ENCODE assay signal across 29 mouse cellular contexts in genomic region chr8:4318124-4318523, GRCm38 (mm10). TPM values are rescaled to one million over a fixed set of nuclear protein-coding genes. Genes with fewer than 3 reads are reported as not detected.
DNase-seq lines count a peak whose midpoint lies in the region; ATAC-seq and TF ChIP-seq lines count a peak whose summit lies in the region.
"Had no signal": no experiment of that assay in that cellular context is flagged by ENCODE, and none has a peak within 500 bp of the region (broad histone marks: within the 10 kb centered on the region; RNA-seq: fewer than 3 reads in every experiment).

No protein-coding gene starts in this region.

- no peak for ATAC-seq in forebrain, embryonic 11.5 days (replicated peaks; ENCODE audit: low FRiP score)
- ATAC-seq in forebrain, embryonic 13.5 days, result no peak
- no peak for ATAC-seq in kidney, embryonic 15.5 days (replicated peaks; ENCODE audit: low FRiP score)
- no peak for ATAC-seq in liver, postnatal 0 days
- no peak for ATAC-seq in liver, embryonic 12.5 days
- ATAC-seq in midbrain, embryonic 11.5 days (ENCODE audit: low FRiP score), result no peak
- ATAC-seq: activated CD4-positive, CD25-positive, alpha-beta regulatory T cell, adult 4 months; CD4-positive, CD25-positive, alpha-beta regulatory T cell, adult 4 months; forebrain, embryonic 14.5 days; forebrain, embryonic 16.5 days had no signal

- H3K4me3 ChIP-seq in forebrain, embryonic 11.5 days (ENCODE audit: low read depth, low read length), result no peak overlapping the region
- no peak overlapping the region for H3K4me3 ChIP-seq in forebrain, embryonic 13.5 days
- H3K4me3 ChIP-seq in kidney, adult 2 months (ENCODE audit: insufficient read depth, low read depth, low read length), result no peak overlapping the region
- no peak overlapping the region for H3K4me3 ChIP-seq in kidney, embryonic 15.5 days (replicated peaks)
- H3K4me3 ChIP-seq in liver, postnatal 0 days (ENCODE audit: low read depth, low read length), result no peak overlapping the region
- H3K4me3 ChIP-seq in liver, embryonic 12.5 days, result no peak overlapping the region
- no peak overlapping the region for H3K4me3 ChIP-seq in midbrain, embryonic 11.5 days (ENCODE audit: low read depth, low read length)
- no peak overlapping the region for H3K4me3 ChIP-seq in midbrain, embryonic 10.5 days
- H3K4me3 ChIP-seq: embryonic facial prominence, embryonic 13.5 days; embryonic facial prominence, embryonic 15.5 days; erythroblast, embryonic 14.5 days; forebrain, embryonic 10.5 days had no signal

- TF ChIP-seq EP300 in liver, postnatal 0 days (IDR thresholded peaks at IDR 0.05; ENCODE audit: low read depth), result no peak

- H3K27me3 ChIP-seq in forebrain, embryonic 11.5 days (ENCODE audit: control insufficient read depth, insufficient read depth, low read length), result no peaks in the 10 kb centered on the region
- H3K27me3 ChIP-seq in forebrain, embryonic 13.5 days, result no peaks in the 10 kb centered on the region
- no peaks in the 10 kb centered on the region for H3K27me3 ChIP-seq in kidney, adult 2 months (replicated peaks; ENCODE audit: control insufficient read depth, insufficient read depth, low read length)
- H3K27me3 ChIP-seq in kidney, embryonic 15.5 days, result no peaks in the 10 kb centered on the region
- H3K27me3 ChIP-seq in liver, postnatal 0 days (ENCODE audit: insufficient read depth, low read length), result no peaks in the 10 kb centered on the region
- no peaks in the 10 kb centered on the region for H3K27me3 ChIP-seq in liver, embryonic 12.5 days (replicated peaks)
- no peaks in the 10 kb centered on the region for H3K27me3 ChIP-seq in midbrain, embryonic 11.5 days (ENCODE audit: control insufficient read depth, insufficient read depth, low read length)
- no peaks in the 10 kb centered on the region for H3K27me3 ChIP-seq in midbrain, embryonic 10.5 days (ENCODE audit: low read depth, poor library complexity, severe bottlenecking)
- H3K27me3 ChIP-seq: CH12.LX; embryonic facial prominence, embryonic 13.5 days; embryonic facial prominence, embryonic 15.5 days; Patski had no signal

- H3K9me3 ChIP-seq in forebrain, embryonic 11.5 days (ENCODE audit: control insufficient read depth, low read length), result no peaks in the 10 kb centered on the region
- H3K9me3 ChIP-seq in forebrain, embryonic 13.5 days (replicated peaks), result no peaks in the 10 kb centered on the region
- H3K9me3 ChIP-seq in kidney, embryonic 15.5 days (replicated peaks), result no peaks in the 10 kb centered on the region
- no peaks in the 10 kb centered on the region for H3K9me3 ChIP-seq in liver, postnatal 0 days (ENCODE audit: low read length)
- no peaks in the 10 kb centered on the region for H3K9me3 ChIP-seq in liver, embryonic 12.5 days (replicated peaks)
- no peaks in the 10 kb centered on the region for H3K9me3 ChIP-seq in midbrain, embryonic 11.5 days (ENCODE audit: control insufficient read depth, low read length)
- no peaks in the 10 kb centered on the region for H3K9me3 ChIP-seq in midbrain, embryonic 10.5 days (replicated peaks)
- H3K9me3 ChIP-seq: embryonic facial prominence, embryonic 13.5 days; embryonic facial prominence, embryonic 15.5 days; forebrain, embryonic 10.5 days; G1E had no signal

- no peak for TF ChIP-seq CTCF in kidney, adult 2 months (conservative IDR thresholded peaks at IDR 0.05; ENCODE audit: insufficient read depth, insufficient read length, low read depth, low read length)
- TF ChIP-seq CTCF in liver, postnatal 0 days (IDR thresholded peaks at IDR 0.05; ENCODE audit: low read depth), result no peak

- H3K27ac ChIP-seq in forebrain, embryonic 11.5 days (ENCODE audit: low read depth, low read length), result no peak overlapping the region
- no peak overlapping the region for H3K27ac ChIP-seq in forebrain, embryonic 13.5 days
- H3K27ac ChIP-seq in kidney, adult 2 months (ENCODE audit: insufficient read depth, low read depth, low read length), result peak overlapping the region; percentile 93
- no peak overlapping the region for H3K27ac ChIP-seq in kidney, embryonic 15.5 days
- peak overlapping the region; percentile 53 for H3K27ac ChIP-seq in liver, postnatal 0 days (ENCODE audit: low read depth)
- H3K27ac ChIP-seq in liver, embryonic 12.5 days, result no peak overlapping the region
- no peak overlapping the region for H3K27ac ChIP-seq in midbrain, embryonic 11.5 days (ENCODE audit: low read depth, low read length)
- no peak overlapping the region for H3K27ac ChIP-seq in midbrain, embryonic 10.5 days (replicated peaks)
- H3K27ac ChIP-seq: embryonic facial prominence, embryonic 13.5 days; embryonic facial prominence, embryonic 15.5 days; forebrain, embryonic 10.5 days had no signal

- no peaks in the 10 kb centered on the region; the same call in 1 of the 2 replicates for H3K36me3 ChIP-seq in forebrain, embryonic 11.5 days (ENCODE audit: control insufficient read depth, insufficient read depth, low read length)
- H3K36me3 ChIP-seq in forebrain, embryonic 13.5 days (ENCODE audit: poor library complexity, severe bottlenecking), result peaks cover 30% of the 10 kb centered on the region
- H3K36me3 ChIP-seq in kidney, adult 2 months (ENCODE audit: control insufficient read depth, insufficient read depth, low read length), result no peaks in the 10 kb centered on the region
- H3K36me3 ChIP-seq in kidney, embryonic 15.5 days, result peaks cover 33% of the 10 kb centered on the region
- H3K36me3 ChIP-seq in liver, postnatal 0 days (replicated peaks; ENCODE audit: insufficient read depth, low read length), result peaks cover 21% of the 10 kb centered on the region
- peaks cover 46% of the 10 kb centered on the region for H3K36me3 ChIP-seq in liver, embryonic 12.5 days
- peaks cover 7% of the 10 kb centered on the region; the same call in 1 of the 2 replicates for H3K36me3 ChIP-seq in midbrain, embryonic 11.5 days (ENCODE audit: control insufficient read depth, insufficient read depth, low read length)
- peaks cover 54% of the 10 kb centered on the region for H3K36me3 ChIP-seq in midbrain, embryonic 10.5 days

- no peak for TF ChIP-seq POLR2A in kidney, adult 2 months (IDR thresholded peaks at IDR 0.05; ENCODE audit: low read depth, low read length)

- no peak overlapping the region for H3K9ac ChIP-seq in forebrain, embryonic 11.5 days (ENCODE audit: low read length)
- no peak overlapping the region for H3K9ac ChIP-seq in forebrain, embryonic 13.5 days
- no peak overlapping the region for H3K9ac ChIP-seq in kidney, embryonic 15.5 days
- no peak overlapping the region for H3K9ac ChIP-seq in liver, postnatal 0 days (replicated peaks)
- no peak overlapping the region for H3K9ac ChIP-seq in liver, embryonic 12.5 days
- no peak overlapping the region for H3K9ac ChIP-seq in midbrain, embryonic 11.5 days (ENCODE audit: low read length)
- H3K9ac ChIP-seq: embryonic facial prominence, embryonic 13.5 days; embryonic facial prominence, embryonic 15.5 days had no signal

- peaks cover 8% of the 10 kb centered on the region for H3K4me1 ChIP-seq in forebrain, embryonic 11.5 days (replicated peaks; ENCODE audit: control insufficient read depth, insufficient read depth, low read length)
- peaks cover 30% of the 10 kb centered on the region for H3K4me1 ChIP-seq in forebrain, embryonic 13.5 days
- H3K4me1 ChIP-seq in kidney, adult 2 months (ENCODE audit: control insufficient read depth, insufficient read depth, low read length), result peaks cover 59% of the 10 kb centered on the region
- peaks cover 34% of the 10 kb centered on the region for H3K4me1 ChIP-seq in kidney, embryonic 15.5 days
- H3K4me1 ChIP-seq in liver, postnatal 0 days (ENCODE audit: insufficient read depth), result peaks cover 32% of the 10 kb centered on the region
- H3K4me1 ChIP-seq in liver, embryonic 12.5 days, result peaks cover 71% of the 10 kb centered on the region
- peaks cover 6% of the 10 kb centered on the region for H3K4me1 ChIP-seq in midbrain, embryonic 11.5 days (ENCODE audit: control insufficient read depth, insufficient read depth, low read length)
- H3K4me1 ChIP-seq in midbrain, embryonic 10.5 days, result peaks cover 10% of the 10 kb centered on the region

- peak; percentile 8 for DNase-seq in forebrain, embryonic 11.5 days (ENCODE audit: low spot score)
- no peak for DNase-seq in kidney, adult 2 months
- no peak for DNase-seq in liver, postnatal 0 days
- peak; percentile 59 for DNase-seq in midbrain, embryonic 11.5 days (ENCODE audit: low spot score, missing footprints)
- no peak for DNase-seq in midbrain, embryonic 10.5 days (ENCODE audit: low spot score)
- DNase-seq: adrenal gland, postnatal 10 days; adrenal gland, postnatal 25 days; B cell, adult 2 months; cerebellum, adult 11 months; cerebellum, adult 18-20 months; cerebellum, adult 8-10 months; cerebellum, adult 9-11 months; cerebellum, postnatal 14 days; cerebellum, postnatal 36 days; embryo, embryonic 11 days had no signal

- WGBS in forebrain, embryonic 11.5 days, result 93% methylated on average over 5 of the region's 5 CpGs
- WGBS in forebrain, embryonic 13.5 days, result 92% methylated on average over 5 of the region's 5 CpGs
- 80% methylated on average over 5 of the region's 5 CpGs for WGBS in kidney, adult 2 months
- 85% methylated on average over 5 of the region's 5 CpGs for WGBS in kidney, embryonic 15.5 days
- 88% methylated on average over 5 of the region's 5 CpGs for WGBS in liver, postnatal 0 days (ENCODE audit: insufficient replicate concordance)
- WGBS in liver, embryonic 12.5 days (ENCODE audit: insufficient replicate concordance), result 89% methylated on average over 5 of the region's 5 CpGs
- 93% methylated on average over 5 of the region's 5 CpGs for WGBS in midbrain, embryonic 11.5 days
- WGBS in midbrain, embryonic 10.5 days, result 98% methylated on average over 5 of the region's 5 CpGs

- no peak overlapping the region for H3K4me2 ChIP-seq in forebrain, embryonic 11.5 days (ENCODE audit: low read depth, low read length, severe bottlenecking)
- H3K4me2 ChIP-seq in forebrain, embryonic 13.5 days, result no peak overlapping the region
- no peak overlapping the region for H3K4me2 ChIP-seq in kidney, embryonic 15.5 days
- H3K4me2 ChIP-seq in liver, postnatal 0 days (ENCODE audit: low read depth, low read length), result 0 out of 2 replicates have a peak overlapping the region, but pooled peaks have one; percentile 42
- no peak overlapping the region for H3K4me2 ChIP-seq in liver, embryonic 12.5 days
- no peak overlapping the region for H3K4me2 ChIP-seq in midbrain, embryonic 11.5 days
- H3K4me2 ChIP-seq: embryonic facial prominence, embryonic 13.5 days; embryonic facial prominence, embryonic 15.5 days had no signal

RNA-seq across cellular contexts. Expression of gene Ccl25, which starts 6.9 kb away (rescaled TPM):
- 23.7 and 24.6 TPM in 2 replicates for polyA plus RNA-seq in forebrain, embryonic 11.5 days (2014; fragmentation: Nextera tagmentation; extraction: Ambion mirVana)
- 24.3 and 24.8 TPM in 2 replicates for polyA plus RNA-seq in forebrain, embryonic 13.5 days (2015; fragmentation: Nextera tagmentation; extraction: Ambion mirVana)
- polyA plus RNA-seq in kidney, adult 2 months (2012; rRNA removed), result 4.9 and 5.2 TPM in 2 replicates
- polyA plus RNA-seq in kidney, embryonic 15.5 days (2015; fragmentation: Nextera tagmentation; extraction: Ambion mirVana), result 17.2 and 18.2 TPM in 2 replicates
- 4.0 and 5.5 TPM in 2 replicates for polyA plus RNA-seq in liver, postnatal 0 days (2015; fragmentation: Nextera tagmentation; extraction: Ambion mirVana)
- 9.6 and 10.9 TPM in 2 replicates for polyA plus RNA-seq in liver, embryonic 12.5 days (2016; fragmentation: Nextera tagmentation; extraction: Ambion mirVana)
- 15.7 and 17.8 TPM in 2 replicates for polyA plus RNA-seq in midbrain, embryonic 11.5 days (2014; fragmentation: Nextera tagmentation; extraction: Ambion mirVana)
- 23.2 and 24.5 TPM in 2 replicates for polyA plus RNA-seq in midbrain, embryonic 10.5 days (2016; fragmentation: Nextera tagmentation; extraction: Ambion mirVana)

RNA-seq across cellular contexts. Expression of gene Elavl1, which starts 7.1 kb away (rescaled TPM):
- 371 and 394 TPM in 2 replicates for polyA plus RNA-seq in forebrain, embryonic 11.5 days (2014; fragmentation: Nextera tagmentation; extraction: Ambion mirVana)
- 199 and 215 TPM in 2 replicates for polyA plus RNA-seq in forebrain, embryonic 13.5 days (2015; fragmentation: Nextera tagmentation; extraction: Ambion mirVana)
- polyA plus RNA-seq in kidney, adult 2 months (2012; rRNA removed), result 26.4 and 35.9 TPM in 2 replicates
- 257 and 267 TPM in 2 replicates for polyA plus RNA-seq in kidney, embryonic 15.5 days (2015; fragmentation: Nextera tagmentation; extraction: Ambion mirVana)
- polyA plus RNA-seq in liver, postnatal 0 days (2015; fragmentation: Nextera tagmentation; extraction: Ambion mirVana), result 57.6 and 59.6 TPM in 2 replicates
- polyA plus RNA-seq in liver, embryonic 12.5 days (2016; fragmentation: Nextera tagmentation; extraction: Ambion mirVana), result 211 and 215 TPM in 2 replicates
- 366 and 369 TPM in 2 replicates for polyA plus RNA-seq in midbrain, embryonic 11.5 days (2014; fragmentation: Nextera tagmentation; extraction: Ambion mirVana)
- 339 and 364 TPM in 2 replicates for polyA plus RNA-seq in midbrain, embryonic 10.5 days (2016; fragmentation: Nextera tagmentation; extraction: Ambion mirVana)

RNA-seq across cellular contexts. Expression of gene Timm44, which starts 42.4 kb away (rescaled TPM):
- polyA plus RNA-seq in forebrain, embryonic 11.5 days (2014; fragmentation: Nextera tagmentation; extraction: Ambion mirVana), result 67.0 and 75.3 TPM in 2 replicates
- 44.5 and 47.9 TPM in 2 replicates for polyA plus RNA-seq in forebrain, embryonic 13.5 days (2015; fragmentation: Nextera tagmentation; extraction: Ambion mirVana)
- 88.1 and 91.9 TPM in 2 replicates for polyA plus RNA-seq in kidney, adult 2 months (2012; rRNA removed)
- 64.5 and 69.5 TPM in 2 replicates for polyA plus RNA-seq in kidney, embryonic 15.5 days (2015; fragmentation: Nextera tagmentation; extraction: Ambion mirVana)
- 28.1 and 30.8 TPM in 2 replicates for polyA plus RNA-seq in liver, postnatal 0 days (2015; fragmentation: Nextera tagmentation; extraction: Ambion mirVana)
- polyA plus RNA-seq in liver, embryonic 12.5 days (2016; fragmentation: Nextera tagmentation; extraction: Ambion mirVana), result 53.0 and 54.4 TPM in 2 replicates
- 67.4 and 70.7 TPM in 2 replicates for polyA plus RNA-seq in midbrain, embryonic 11.5 days (2014; fragmentation: Nextera tagmentation; extraction: Ambion mirVana)
- 61.9 and 66.9 TPM in 2 replicates for polyA plus RNA-seq in midbrain, embryonic 10.5 days (2016; fragmentation: Nextera tagmentation; extraction: Ambion mirVana)

RNA-seq across cellular contexts. Expression of gene Ctxn1, which starts 59.0 kb away (rescaled TPM):
- polyA plus RNA-seq in forebrain, embryonic 11.5 days (2014; fragmentation: Nextera tagmentation; extraction: Ambion mirVana), result 153 and 167 TPM in 2 replicates
- 272 and 274 TPM in 2 replicates for polyA plus RNA-seq in forebrain, embryonic 13.5 days (2015; fragmentation: Nextera tagmentation; extraction: Ambion mirVana)
- 6.8 and 7.8 TPM in 2 replicates for polyA plus RNA-seq in kidney, adult 2 months (2012; rRNA removed)
- 98.6 and 110 TPM in 2 replicates for polyA plus RNA-seq in kidney, embryonic 15.5 days (2015; fragmentation: Nextera tagmentation; extraction: Ambion mirVana)
- polyA plus RNA-seq in liver, postnatal 0 days (2015; fragmentation: Nextera tagmentation; extraction: Ambion mirVana), result 1.6 and 2.0 TPM in 2 replicates
- 5.5 and 7.1 TPM in 2 replicates for polyA plus RNA-seq in liver, embryonic 12.5 days (2016; fragmentation: Nextera tagmentation; extraction: Ambion mirVana)
- 97.9 and 110 TPM in 2 replicates for polyA plus RNA-seq in midbrain, embryonic 11.5 days (2014; fragmentation: Nextera tagmentation; extraction: Ambion mirVana)
- polyA plus RNA-seq in midbrain, embryonic 10.5 days (2016; fragmentation: Nextera tagmentation; extraction: Ambion mirVana), result 122 and 148 TPM in 2 replicates
- polyA plus RNA-seq: CD4-positive, CD25-positive, alpha-beta regulatory T cell, adult 4 months had no signal

Comparison
In these comparisons a context has a peak if more than half of its experiments do, and no peak if none do; other contexts are left out.
1. DNase-seq: peak in forebrain, embryonic 11.5 days (single experiment) and midbrain, embryonic 11.5 days (single experiment); none in kidney, adult 2 months (single experiment), liver, postnatal 0 days (single experiment) and midbrain, embryonic 10.5 days (single experiment).
2. H3K27ac ChIP-seq: peak in kidney, adult 2 months (single experiment) and liver, postnatal 0 days (single experiment); none in forebrain, embryonic 11.5 days (single experiment), forebrain, embryonic 13.5 days (single experiment), kidney, embryonic 15.5 days (single experiment), liver, embryonic 12.5 days (single experiment), midbrain, embryonic 11.5 days (single experiment) and midbrain, embryonic 10.5 days (single experiment).